Mouse (Mus musculus) myocyte (in vitro differentiated cells): ENCODE data around the gene Ppp1ca. TPM values are rescaled to one million over a fixed set of nuclear protein-coding genes. Genes with fewer than 3 reads are reported as not detected.

ENCODE experiments used
- H3K27me3 ChIP-seq: one replicate; pipeline ENCODE4 v1.6.1; 2011; ENCODE audit not compliant: control insufficient read depth, insufficient read depth, insufficient read length
- H3K36me3 ChIP-seq: one replicate; pipeline ENCODE4 v1.6.1; 2011; ENCODE audit not compliant: control insufficient read depth, insufficient read depth
- H3K4me2 ChIP-seq: one replicate; pipeline ENCODE4 v1.6.1; 2011; ENCODE audit warnings: low read depth, control low read depth
- H3K4me3 ChIP-seq: one replicate; pipeline ENCODE4 v1.5.1; 2011; ENCODE audit warnings: mild to moderate bottlenecking, control low read depth, moderate library complexity
- H3K79me2 ChIP-seq: one replicate; pipeline ENCODE4 v1.6.1; 2011; ENCODE audit not compliant: control insufficient read depth, insufficient read depth
- H3ac ChIP-seq: one replicate; pipeline ENCODE4 v1.6.1; 2011; ENCODE audit not compliant: control insufficient read depth, insufficient read length
- CEBPB ChIP-seq: IDR thresholded peaks from 2 replicates; pipeline ENCODE4 v1.6.1; 2011; ENCODE audit warnings: mild to moderate bottlenecking, moderate library complexity; ENCODE audit not compliant: poor library complexity, insufficient read depth, severe bottlenecking
- E2F4 ChIP-seq: IDR thresholded peaks from one replicate; pipeline ENCODE4 v1.6.1; 2011; ENCODE audit warnings: mild to moderate bottlenecking, control low read depth, moderate library complexity; ENCODE audit not compliant: insufficient read depth
- MAX ChIP-seq: IDR thresholded peaks from one replicate; pipeline ENCODE4 v1.6.1; 2011; ENCODE audit warnings: low read depth, mild to moderate bottlenecking, control low read depth
- MYOD1 ChIP-seq, 3 experiments: IDR thresholded peaks; one replicate each; pipeline ENCODE4 v1.6.1; 2011; ENCODE audit warnings: control low read depth in 2 of 3, low read depth in 2 of 3, mild to moderate bottlenecking in 2 of 3, moderate library complexity in 1 of 3; ENCODE audit not compliant: insufficient read length in 2 of 3, control insufficient read depth in 1 of 3
- MYOG ChIP-seq, 3 experiments: IDR thresholded peaks; one replicate each; pipeline ENCODE4 v1.6.1; 2011; ENCODE audit warnings: control low read depth in 2 of 3, low read depth in 2 of 3, mild to moderate bottlenecking in 2 of 3; ENCODE audit not compliant: insufficient read length in 2 of 3, control insufficient read depth in 1 of 3, insufficient read depth in 1 of 3
- POLR2A ChIP-seq: IDR thresholded peaks from one replicate; pipeline ENCODE4 v1.6.1; 2011; ENCODE audit warnings: low read depth, mild to moderate bottlenecking, control low read depth, moderate library complexity; ENCODE audit not compliant: insufficient read length
- POLR2AphosphoS2 ChIP-seq: IDR thresholded peaks from one replicate; pipeline ENCODE4 v1.6.1; 2011; ENCODE audit warnings: low read depth, control low read depth; ENCODE audit not compliant: insufficient read length
- REST ChIP-seq: IDR thresholded peaks from one replicate; pipeline ENCODE4 v1.6.1; 2011; ENCODE audit warnings: mild to moderate bottlenecking, control low read depth, moderate library complexity; ENCODE audit not compliant: insufficient read depth, insufficient read length
- SRF ChIP-seq: IDR thresholded peaks from one replicate; pipeline ENCODE4 v1.6.1; 2011; ENCODE audit warnings: low read depth; ENCODE audit not compliant: control insufficient read depth, insufficient read length
- TCF12 ChIP-seq: IDR thresholded peaks from one replicate; pipeline ENCODE4 v1.6.1; 2011; ENCODE audit warnings: mild to moderate bottlenecking, control low read depth; ENCODE audit not compliant: poor library complexity, insufficient read depth, severe bottlenecking
- TCF3 ChIP-seq: IDR thresholded peaks from one replicate; pipeline ENCODE4 v1.6.1; 2011; ENCODE audit warnings: low read depth, control low read depth; ENCODE audit not compliant: insufficient read length
- USF1 ChIP-seq: IDR thresholded peaks from one replicate; pipeline ENCODE4 v1.6.1; 2011; ENCODE audit warnings: low read depth, mild to moderate bottlenecking, control low read depth, moderate library complexity
- polyA plus RNA-seq: library from polyadenylated mRNA; unstranded; fragments of >200 nt; fragmentation: generic; extraction: Trizol; gene quantifications from one replicate; pipeline ENCODE4 v1.2.1, GENCODE M21; 2012; ENCODE audit warnings: missing spikeins

Ppp1ca gene
- polyA plus RNA-seq, 1 experiment, result 702 TPM

- Histone ChIP-seq H3K27me3 (no peaks in the 10 kb centered on the region), H3K4me3 (peak within 1 kb of the TSS; percentile 39)
These were observed 22.4 kb downstream of the Ppp1ca start, which contains the start of the genes Clcf1 and AC109138.7 for GRCm38 (mm10) chr19:4214071-4214770. Gene Clcf1, plus strand, starts transcription at chr19:4214238. Gene AC109138.7, plus strand, starts transcription at chr19:4214357.

GRCm38 (mm10) chr19:4214771-4215450, 23.0 kb downstream of the Ppp1ca start:
- H3ac ChIP-seq, result peak overlapping the region; percentile 83
- peaks cover 33% of the 10 kb centered on the region for H3K79me2 ChIP-seq
- peak overlapping the region; percentile 39 for H3K4me3 ChIP-seq
- H3K4me2 ChIP-seq, result peak overlapping the region; percentile 1
- TF ChIP-seq MYOG (IDR thresholded peaks at IDR 0.05; ENCODE audit: control insufficient read depth in 1 of 3, insufficient read depth in 1 of 3, insufficient read length in 2 of 3, low read depth in 2 of 3) (no peak), E2F4 (no peak), CEBPB (no peak), REST (no peak), SRF (no peak), MYOD1 (IDR thresholded peaks at IDR 0.05; ENCODE audit: control insufficient read depth in 1 of 3, insufficient read length in 2 of 3, low read depth in 2 of 3) (no peak), USF1 (no peak), POLR2AphosphoS2 (peak; percentile 68), TCF12 (no peak), MAX (no peak), POLR2A (peak; percentile 75), TCF3 (no peak)
- no peaks in the 10 kb centered on the region for H3K27me3 ChIP-seq
- no peaks in the 10 kb centered on the region for H3K36me3 ChIP-seq

More at GRCm38 (mm10) chr19:4214071-4214770, 22.4 kb downstream of the Ppp1ca start, which contains the start of the genes Clcf1 and AC109138.7:
- Histone ChIP-seq H3K79me2 (peaks cover 28% of the 10 kb centered on the region), H3ac (peak within 1 kb of the TSS; percentile 83), H3K4me2 (peak within 1 kb of the TSS; percentile 93), H3K36me3 (no peaks in the 10 kb centered on the region)
- TF ChIP-seq REST, result no peak
- no peak for TF ChIP-seq TCF12
- TF ChIP-seq POLR2AphosphoS2, result no peak
- no peak for TF ChIP-seq SRF
- no peak for TF ChIP-seq CEBPB
- no peak for TF ChIP-seq USF1
- TF ChIP-seq POLR2A, result no peak
- no peak for TF ChIP-seq MYOD1 (IDR thresholded peaks at IDR 0.05; ENCODE audit: control insufficient read depth in 1 of 3, insufficient read length in 2 of 3, low read depth in 2 of 3)
- TF ChIP-seq MYOG (IDR thresholded peaks at IDR 0.05; ENCODE audit: control insufficient read depth in 1 of 3, insufficient read depth in 1 of 3, insufficient read length in 2 of 3, low read depth in 2 of 3), result no peak
- TF ChIP-seq MAX, result no peak
- no peak for TF ChIP-seq TCF3
- no peak for TF ChIP-seq E2F4

GRCm38 (mm10) chr19:4215451-4215840, 23.6 kb downstream of the Ppp1ca start:
- Histone ChIP-seq H3ac (peak overlapping the region; percentile 83), H3K36me3 (no peaks in the 10 kb centered on the region), H3K4me3 (peak overlapping the region; percentile 39), H3K27me3 (no peaks in the 10 kb centered on the region), H3K79me2 (peaks cover 37% of the 10 kb centered on the region), H3K4me2 (peak overlapping the region; percentile 96)
- TF ChIP-seq TCF3 (no peak), E2F4 (no peak), SRF (no peak), CEBPB (no peak), MYOG (IDR thresholded peaks at IDR 0.05; ENCODE audit: control insufficient read depth in 1 of 3, insufficient read depth in 1 of 3, insufficient read length in 2 of 3, low read depth in 2 of 3) (no peak), POLR2AphosphoS2 (no peak), TCF12 (no peak), MYOD1 (IDR thresholded peaks at IDR 0.05; ENCODE audit: control insufficient read depth in 1 of 3, insufficient read length in 2 of 3, low read depth in 2 of 3) (no peak), MAX (no peak), REST (no peak), POLR2A (no peak)

GRCm38 (mm10) chr19:4216041-4216685, 24.3 kb downstream of the Ppp1ca start:
- H3K4me2 ChIP-seq, result peak overlapping the region; percentile 96
- peak overlapping the region; percentile 39 for H3K4me3 ChIP-seq
- H3K36me3 ChIP-seq, result no peaks in the 10 kb centered on the region
- peak overlapping the region; percentile 83 for H3ac ChIP-seq
- no peaks in the 10 kb centered on the region for H3K27me3 ChIP-seq
- TF ChIP-seq USF1, result no peak
- TF ChIP-seq MYOD1 (IDR thresholded peaks at IDR 0.05; ENCODE audit: control insufficient read depth in 1 of 3, insufficient read length in 2 of 3, low read depth in 2 of 3), result no peak
- TF ChIP-seq E2F4, result no peak
- TF ChIP-seq REST, result no peak
- no peak for TF ChIP-seq TCF12
- TF ChIP-seq SRF, result no peak
- TF ChIP-seq CEBPB, result no peak
- TF ChIP-seq MAX, result no peak
- no peak for TF ChIP-seq MYOG (IDR thresholded peaks at IDR 0.05; ENCODE audit: control insufficient read depth in 1 of 3, insufficient read depth in 1 of 3, insufficient read length in 2 of 3, low read depth in 2 of 3)
- no peak for TF ChIP-seq POLR2AphosphoS2
- no peak for TF ChIP-seq TCF3
- TF ChIP-seq POLR2A, result no peak
- peaks cover 37% of the 10 kb centered on the region for H3K79me2 ChIP-seq
